Mouse (Mus musculus) thymus, postnatal 4 days (tissue): ENCODE results near the gene Rasal1.

Experiments used
- DNase-seq: peaks from one replicate; pipeline ENCODE4 v3.0.0; 2021

Rasal1 gene

DNA sequence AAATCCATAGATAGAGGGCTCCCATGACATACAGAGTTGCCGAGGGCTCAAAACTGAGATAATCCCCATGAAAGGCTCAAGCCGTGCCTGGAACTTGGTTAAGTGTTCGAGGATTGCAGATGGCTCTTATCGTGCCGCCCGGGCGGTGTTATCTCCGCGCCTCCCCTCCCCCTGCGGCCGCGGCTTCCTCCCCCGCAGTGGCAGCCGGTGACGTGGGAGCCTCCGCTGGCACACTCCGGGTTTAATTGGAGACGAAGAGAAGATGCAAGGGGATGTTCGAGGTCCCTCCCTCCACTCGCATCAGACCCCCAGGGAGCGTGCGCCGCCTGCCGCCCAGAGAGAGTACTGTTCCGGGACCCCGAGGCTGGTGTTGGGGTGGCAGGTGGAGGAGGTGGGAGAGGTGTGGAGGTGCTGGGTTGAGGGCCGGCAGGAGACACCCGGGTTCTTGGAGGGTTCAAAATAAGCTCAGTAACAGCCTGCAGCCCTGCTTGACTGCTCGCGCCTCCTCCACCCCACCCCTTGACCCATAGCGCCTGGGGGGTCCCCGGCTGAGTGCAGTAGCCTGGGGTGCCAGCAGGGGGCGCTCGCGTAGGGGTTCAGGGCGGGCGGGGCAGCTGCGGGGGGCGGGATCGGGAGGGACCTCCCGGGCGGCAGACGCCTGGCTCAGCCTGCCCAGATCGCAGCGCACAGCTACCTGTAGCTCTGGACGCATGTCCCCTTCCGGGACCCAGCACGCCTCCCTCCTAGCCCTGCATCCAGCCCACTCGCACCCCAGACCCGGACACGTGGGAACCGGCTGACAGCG, at the start of gene Rasal1:
Gene Rasal1, plus strand, starts transcription at position 244 of the 805 bp plus-strand sequence.
- peak; percentile 95 for DNase-seq

DNA sequence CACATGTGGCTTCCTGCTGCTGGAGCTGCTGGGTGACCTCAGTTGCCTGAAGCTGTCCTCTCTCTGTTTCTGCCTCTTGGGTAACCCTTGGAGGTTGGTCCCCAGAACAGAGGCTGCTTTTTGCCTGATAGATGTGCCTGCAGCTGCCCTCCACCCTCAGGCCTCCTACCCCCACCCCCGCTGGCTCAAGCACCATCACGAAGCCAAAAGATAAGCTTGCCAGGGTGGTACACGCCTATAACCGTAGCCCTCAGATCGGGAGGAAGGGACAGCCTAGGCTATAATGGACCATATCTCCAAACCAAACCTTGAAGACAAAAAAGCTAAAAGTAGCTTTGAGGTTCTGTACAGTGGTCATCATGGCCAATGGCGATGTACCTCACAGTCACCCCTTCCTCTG, 49.0 kb upstream of the Rasal1 start:
- no peak for DNase-seq

GRCm38 (mm10) chr5:120600946-120601668, 47.5 kb upstream of the Rasal1 start:
- peak; percentile 57 for DNase-seq

GRCm38 (mm10) chr5:120602210-120602609, 46.4 kb upstream of the Rasal1 start:
- no peak for DNase-seq

- no peak for DNase-seq
Observed at GRCm38 (mm10) chr5:120603515-120603914, 45.1 kb upstream of the Rasal1 start.

DNA sequence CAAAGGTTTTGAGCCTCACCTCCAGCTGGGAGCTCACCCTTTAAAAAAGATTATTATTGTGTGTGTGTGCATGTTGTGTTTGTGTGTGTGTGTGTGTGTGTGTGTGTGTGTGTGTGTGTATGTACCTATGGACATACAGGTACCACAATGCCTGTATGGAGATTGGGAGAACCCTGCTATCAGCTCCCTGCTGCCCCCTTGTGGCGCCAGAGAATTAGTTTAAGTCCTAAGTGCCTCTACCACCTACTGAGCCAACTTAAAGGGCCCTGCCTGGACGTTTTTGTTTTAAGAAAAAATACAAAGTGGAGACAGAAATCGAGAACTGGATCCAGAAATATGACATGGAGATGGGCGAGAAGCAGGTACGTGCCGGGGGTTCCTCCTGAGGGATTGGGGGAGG, 43.8 kb upstream of the Rasal1 start:
- peak; percentile 96 for DNase-seq

DNA sequence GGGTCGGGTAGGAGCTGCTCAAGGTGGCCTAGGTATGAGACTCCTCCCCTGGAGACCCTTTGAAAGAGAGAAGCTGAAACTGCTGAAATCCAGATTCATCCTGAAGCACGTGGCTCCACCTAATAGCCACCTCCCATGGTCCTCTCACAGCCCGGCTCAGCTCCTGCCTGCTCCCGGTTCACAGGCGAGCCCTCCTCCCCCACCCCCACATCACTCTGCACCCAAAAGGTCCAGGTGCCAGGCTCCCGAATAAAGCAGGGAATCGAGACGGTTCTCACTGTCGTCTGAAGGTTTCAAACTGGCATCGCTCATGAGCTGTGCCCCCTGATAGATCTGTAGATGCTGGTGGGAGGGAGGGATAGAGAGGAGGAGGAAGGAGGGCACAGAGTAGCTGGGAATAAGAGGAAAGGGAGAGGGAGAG, 43.4 kb upstream of the Rasal1 start:
- peak; percentile 25 for DNase-seq

DNA sequence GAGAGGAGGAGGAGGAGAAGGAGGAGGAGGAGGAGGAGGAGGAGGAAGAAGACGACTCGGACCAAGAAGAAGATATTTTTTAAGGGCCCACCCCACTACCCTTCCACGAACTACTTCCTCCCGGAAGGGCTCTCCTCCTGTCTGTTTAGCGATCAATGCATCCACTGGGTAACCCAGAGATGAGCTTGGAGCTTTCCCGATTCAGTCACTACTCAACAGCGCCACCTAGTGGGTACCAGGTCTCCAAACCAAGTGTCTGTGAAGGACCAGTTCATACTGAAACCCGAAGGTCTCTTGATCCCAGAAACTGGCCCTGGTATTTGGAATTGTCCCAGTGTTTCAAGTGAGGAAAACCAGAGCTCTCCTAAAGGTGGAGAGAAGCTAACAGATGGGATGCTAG, 42.9 kb upstream of the Rasal1 start:
- peak; percentile 93 for DNase-seq

DNA sequence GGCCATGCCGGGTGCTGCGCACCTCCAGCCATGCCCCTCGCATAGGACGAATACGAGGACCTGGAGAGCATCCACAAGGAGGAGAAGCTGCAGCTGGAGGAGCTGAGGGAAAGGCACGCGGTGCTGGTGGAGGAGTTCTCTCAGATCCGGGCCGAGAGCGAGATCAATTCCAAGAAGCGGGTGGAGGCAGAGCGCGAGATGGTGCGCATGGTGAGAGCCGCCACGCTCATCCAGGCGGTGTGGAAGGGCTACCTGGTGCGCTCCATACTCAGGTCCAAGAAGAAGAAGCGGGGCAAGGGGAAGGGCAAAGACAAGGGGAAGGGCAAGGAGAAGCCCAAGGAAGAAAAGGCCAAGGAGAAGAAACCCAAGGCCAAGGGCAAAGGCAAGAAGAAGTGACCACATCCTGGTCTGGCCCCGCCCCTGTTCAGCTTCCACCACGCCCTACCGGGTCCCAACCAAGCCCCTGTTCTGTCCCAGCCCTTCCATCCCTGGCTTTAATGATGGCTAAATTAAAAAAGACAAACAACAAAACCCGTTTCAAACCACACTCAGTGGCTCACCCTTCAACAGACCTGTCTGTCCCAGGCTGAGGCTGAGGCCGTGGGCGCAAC, 41.9 kb upstream of the Rasal1 start:
- no peak for DNase-seq

- no peak for DNase-seq
Observed at GRCm38 (mm10) chr5:120607335-120607734, 41.3 kb upstream of the Rasal1 start.

- no peak for DNase-seq
Observed at GRCm38 (mm10) chr5:120609246-120609775, 39.3 kb upstream of the Rasal1 start.

DNA sequence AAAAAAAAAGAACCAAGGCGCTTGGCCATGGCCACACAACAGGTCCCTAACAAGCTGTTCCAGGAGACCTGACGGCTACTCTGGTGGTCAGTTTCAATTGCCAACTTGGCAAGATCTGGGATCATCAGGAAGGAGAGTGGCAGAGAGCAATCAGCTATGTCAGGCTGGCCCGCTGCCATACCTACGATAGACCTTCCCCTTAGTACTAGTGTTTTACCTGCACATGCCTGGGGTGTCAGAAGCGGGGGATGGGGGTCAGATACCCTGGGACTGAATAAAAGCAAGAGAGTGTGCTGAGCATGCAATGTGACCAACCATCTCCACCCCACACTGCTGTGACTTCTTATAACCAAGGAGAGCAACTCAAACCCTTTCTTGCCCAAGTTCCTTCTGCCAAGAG, 37.7 kb upstream of the Rasal1 start:
- DNase-seq: no peak

GRCm38 (mm10) chr5:120611416-120611815, 37.2 kb upstream of the Rasal1 start:
- peak; percentile 33 for DNase-seq

GRCm38 (mm10) chr5:120612442-120612821, 36.2 kb upstream of the Rasal1 start, which contains the start of the genes Rita1 and Ddx54:
Rita1 (minus strand) TSS chr5:120612589.
Ddx54 (plus strand) TSS chr5:120612739.
- peak; percentile 99 for DNase-seq

- DNase-seq: peak; percentile 100
Observed at GRCm38 (mm10) chr5:120612822-120613604, 35.6 kb upstream of the Rasal1 start.

DNA sequence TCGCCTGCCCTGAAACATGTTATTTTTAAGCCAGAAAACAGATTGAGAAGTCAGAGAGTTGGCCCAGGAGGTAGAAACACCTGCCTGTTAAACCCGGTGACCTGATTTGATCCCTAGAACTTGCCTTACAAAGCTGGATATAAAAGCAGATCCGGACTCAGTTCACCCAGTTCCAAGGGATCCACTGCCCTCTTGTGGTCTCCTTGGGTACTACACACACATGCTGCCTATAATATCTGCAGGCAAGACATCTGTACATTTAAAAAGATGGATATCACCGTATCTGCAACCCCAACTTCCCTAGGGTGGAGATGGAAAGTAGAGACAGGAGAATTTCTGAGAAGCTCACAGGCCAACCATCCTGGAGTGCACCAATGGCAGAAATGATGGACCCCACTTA, 32.7 kb upstream of the Rasal1 start:
- peak; percentile 75 for DNase-seq

DNA sequence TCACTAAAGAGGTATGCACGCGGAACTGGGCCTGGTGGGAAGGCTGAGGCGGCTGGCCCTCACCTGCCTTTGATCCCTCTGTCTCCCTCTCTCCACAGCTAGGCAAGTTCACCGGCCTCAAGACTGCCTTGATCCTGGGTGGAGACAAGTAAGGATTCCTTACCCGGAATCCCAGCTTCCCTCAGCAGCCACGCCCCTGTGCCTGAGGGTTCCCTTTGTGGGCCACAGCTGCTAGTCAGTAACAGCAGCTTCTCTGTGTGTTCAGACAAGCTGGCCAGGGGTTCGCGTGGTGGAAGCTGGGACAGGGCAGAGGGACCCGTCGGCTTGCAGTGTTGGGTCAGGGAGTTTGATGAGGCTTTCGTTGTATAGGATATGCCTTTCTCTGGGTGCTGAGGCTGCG, 29.8 kb upstream of the Rasal1 start:
- DNase-seq: peak; percentile 32

GRCm38 (mm10) chr5:120619201-120619600, 29.4 kb upstream of the Rasal1 start:
- peak; percentile 95 for DNase-seq

- peak; percentile 96 for DNase-seq
Observed at GRCm38 (mm10) chr5:120620375-120621077, 28.1 kb upstream of the Rasal1 start.

DNA sequence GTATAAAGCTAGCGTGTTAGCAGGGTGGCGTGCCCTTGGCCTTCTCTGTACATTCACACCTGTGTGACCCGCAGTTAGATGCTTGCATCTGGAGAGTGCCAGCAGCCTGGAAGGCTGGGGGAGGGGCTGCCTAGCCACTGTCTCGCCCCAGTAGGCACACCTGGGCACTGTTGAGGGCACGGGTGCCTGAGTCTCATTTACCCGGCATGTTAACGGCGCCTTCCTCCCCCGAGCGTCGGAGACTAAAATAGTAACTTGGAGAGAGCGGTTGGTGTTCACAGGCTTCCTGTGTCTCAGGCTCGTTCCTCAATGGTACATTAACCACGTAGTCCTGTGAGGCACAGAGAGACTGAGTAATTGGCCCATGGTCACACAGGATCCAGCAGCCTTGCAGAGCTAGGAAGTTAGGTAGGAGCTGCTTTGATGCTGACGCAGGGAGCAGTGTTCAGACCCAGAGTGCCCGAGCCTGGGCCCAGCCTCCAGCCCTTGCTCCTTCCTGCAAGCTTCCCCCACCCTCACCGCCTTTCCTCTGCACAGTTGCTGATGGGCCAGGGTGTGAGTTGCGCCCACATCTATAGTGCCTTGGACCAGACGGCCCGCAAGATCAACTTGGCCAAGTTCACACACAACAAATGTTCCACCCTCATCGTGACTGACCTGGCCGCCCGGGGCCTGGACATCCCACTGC, 27.4 kb upstream of the Rasal1 start:
- peak; percentile 88 for DNase-seq

GRCm38 (mm10) chr5:120621846-120622197, 26.8 kb upstream of the Rasal1 start:
- no peak for DNase-seq
